Mouse (Mus musculus) cerebellum, adult 2 months (tissue): ENCODE data around the gene Rasgef1b. TPM values are rescaled to one million over a fixed set of nuclear protein-coding genes. Genes with fewer than 3 reads are reported as not detected.

Experiments
- DNase-seq, 2 experiments: peaks; one replicate each; pipeline ENCODE4 v3.0.0; 2021
- H3K27ac ChIP-seq: fragments of 200-500 bp; 2 replicates; pipeline ENCODE4 v1.5.1; 2012; ENCODE audit warnings: low read length, control low read depth, inconsistent platforms; ENCODE audit not compliant: insufficient read depth
- H3K27me3 ChIP-seq: fragments of 200-500 bp; 2 replicates; pipeline ENCODE4 v1.6.1; 2012; ENCODE audit warnings: inconsistent platforms, mild to moderate bottlenecking, low read length, moderate library complexity; ENCODE audit not compliant: control insufficient read depth, insufficient read depth
- H3K4me1 ChIP-seq: fragments of 200-500 bp; 2 replicates; pipeline ENCODE4 v1.6.1; 2011; ENCODE audit warnings: low read length; ENCODE audit not compliant: control insufficient read depth, insufficient read depth
- H3K4me3 ChIP-seq: fragments of 200-500 bp; replicated peaks from 2 replicates; pipeline ENCODE3; 2011; ENCODE audit warnings: mild to moderate bottlenecking, low read depth, low read length, control low read depth; ENCODE audit not compliant: insufficient read depth
- CTCF ChIP-seq: fragments of 200-500 bp; IDR thresholded peaks from 2 replicates; pipeline ENCODE4 v1.5.1; 2011; ENCODE audit warnings: low read depth, mild to moderate bottlenecking, control low read depth, low read length, moderate library complexity, borderline replicate concordance; ENCODE audit not compliant: insufficient read depth
- POLR2A ChIP-seq: fragments of 200-500 bp; IDR thresholded peaks from 2 replicates; pipeline ENCODE4 v1.6.1; 2011; ENCODE audit warnings: low read length, control low read depth, borderline replicate concordance; ENCODE audit not compliant: insufficient read depth
- WGBS: fragments of 180-500 bp; shearing (Covaris S2); methylation state at CpG from one replicate; pipeline ENCODE4 v1.1.7; 2018; 5-methylcytosine and 5-hydroxymethylcytosine counted together
- polyA plus RNA-seq: library from polyadenylated mRNA; depleted of rRNA; stranded (reverse); fragments of >200 nt; gene quantifications from 2 replicates; pipeline ENCODE4 v1.2.3, GENCODE M21; 2012

Rasgef1b gene
- polyA plus RNA-seq, 1 experiment, result 19.6 TPM

GRCm38 (mm10) chr5:99582055-99582454, 146.8 kb downstream of the Rasgef1b start:
- 48% methylated on average over 5 of the region's 5 CpGs for WGBS
- no peaks in the 10 kb centered on the region for H3K27me3 ChIP-seq
- no peak overlapping the region for H3K27ac ChIP-seq
- peaks cover 6% of the 10 kb centered on the region; the same call in 1 of the 2 replicates for H3K4me1 ChIP-seq
- DNase-seq, result no peak
- TF ChIP-seq POLR2A (no peak), CTCF (no peak)
- no peak overlapping the region for H3K4me3 ChIP-seq

GRCm38 (mm10) chr5:99578692-99579091, 150.2 kb downstream of the Rasgef1b start:
- Histone ChIP-seq H3K27me3 (no peaks in the 10 kb centered on the region; the same call in 1 of the 2 replicates), H3K4me1 (no peaks in the 10 kb centered on the region), H3K27ac (no peak overlapping the region), H3K4me3 (no peak overlapping the region)
- WGBS, result 46% methylated on average over 4 of the region's 4 CpGs
- TF ChIP-seq POLR2A, result no peak
- peak; percentile 74 for TF ChIP-seq CTCF
- DNase-seq, result peak; percentile 51 to 53

- DNase-seq, result no peak
- H3K27ac ChIP-seq, result no peak overlapping the region
- no peaks in the 10 kb centered on the region for H3K4me1 ChIP-seq
- no peak overlapping the region for H3K4me3 ChIP-seq
- 87% methylated on average over 8 of the region's 8 CpGs for WGBS
- TF ChIP-seq CTCF, result no peak
- no peak for TF ChIP-seq POLR2A
- no peaks in the 10 kb centered on the region; the same call in 1 of the 2 replicates for H3K27me3 ChIP-seq
Observed at GRCm38 (mm10) chr5:99575897-99576296, 153.0 kb downstream of the Rasgef1b start.

GRCm38 (mm10) chr5:99564501-99565323, 164.2 kb downstream of the Rasgef1b start:
- no peak for DNase-seq
- Histone ChIP-seq H3K4me1 (no peaks in the 10 kb centered on the region), H3K27ac (no peak overlapping the region), H3K4me3 (no peak overlapping the region), H3K27me3 (no peaks in the 10 kb centered on the region)
- TF ChIP-seq POLR2A (no peak), CTCF (no peak)
- 88% methylated on average over 8 of the region's 8 CpGs for WGBS

- WGBS, result 97% methylated on average over 6 of the region's 6 CpGs
Observed at GRCm38 (mm10) chr5:99562096-99562495, 166.8 kb downstream of the Rasgef1b start.

GRCm38 (mm10) chr5:99559814-99560213, 169.1 kb downstream of the Rasgef1b start:
- H3K27me3 ChIP-seq, result no peaks in the 10 kb centered on the region; the same call in 1 of the 2 replicates
- DNase-seq, result no peak
- WGBS, result 63% methylated on average over 3 of the region's 3 CpGs
- no peak overlapping the region for H3K4me3 ChIP-seq
- TF ChIP-seq CTCF, result no peak
- TF ChIP-seq POLR2A, result no peak
- no peak overlapping the region for H3K27ac ChIP-seq
- no peaks in the 10 kb centered on the region for H3K4me1 ChIP-seq

More at GRCm38 (mm10) chr5:99562096-99562495, 166.8 kb downstream of the Rasgef1b start:
- no peak for DNase-seq
- Histone ChIP-seq H3K27me3 (no peaks in the 10 kb centered on the region; the same call in 1 of the 2 replicates), H3K4me3 (no peak overlapping the region), H3K4me1 (no peaks in the 10 kb centered on the region), H3K27ac (no peak overlapping the region)
- TF ChIP-seq CTCF, result no peak
- TF ChIP-seq POLR2A, result no peak

- no peak overlapping the region for H3K27ac ChIP-seq
- no peak overlapping the region for H3K4me3 ChIP-seq
- H3K27me3 ChIP-seq, result no peaks in the 10 kb centered on the region; the same call in 1 of the 2 replicates
- no peaks in the 10 kb centered on the region for H3K4me1 ChIP-seq
- TF ChIP-seq POLR2A (no peak), CTCF (no peak)
- WGBS, result 90% methylated on average over 9 of the region's 9 CpGs
- no peak for DNase-seq
Observed at GRCm38 (mm10) chr5:99558231-99558630, 170.6 kb downstream of the Rasgef1b start.

GRCm38 (mm10) chr5:99552645-99553044, 176.2 kb downstream of the Rasgef1b start:
- no peak for TF ChIP-seq POLR2A
- no peak for TF ChIP-seq CTCF
- Histone ChIP-seq H3K4me1 (no peaks in the 10 kb centered on the region), H3K27ac (no peak overlapping the region), H3K27me3 (no peaks in the 10 kb centered on the region; the same call in 1 of the 2 replicates), H3K4me3 (no peak overlapping the region)
- DNase-seq, result no peak
- 85% methylated on average over 7 of the region's 7 CpGs for WGBS
